Mouse (Mus musculus) embryonic fibroblast, embryonic 13.5 days (primary cell): ENCODE results near the gene Gtsf1l.

Experiments used
- CTCF ChIP-seq: IDR thresholded peaks from 2 replicates; pipeline ENCODE4 v1.5.1; 2011; ENCODE audit warnings: mild to moderate bottlenecking, control low read depth, low read length, moderate library complexity, borderline replicate concordance; ENCODE audit not compliant: insufficient read depth
- POLR2A ChIP-seq: IDR thresholded peaks from 2 replicates; pipeline ENCODE4 v1.6.1; 2011; ENCODE audit warnings: low read depth, mild to moderate bottlenecking, control low read depth, low read length, moderate library complexity

DNA sequence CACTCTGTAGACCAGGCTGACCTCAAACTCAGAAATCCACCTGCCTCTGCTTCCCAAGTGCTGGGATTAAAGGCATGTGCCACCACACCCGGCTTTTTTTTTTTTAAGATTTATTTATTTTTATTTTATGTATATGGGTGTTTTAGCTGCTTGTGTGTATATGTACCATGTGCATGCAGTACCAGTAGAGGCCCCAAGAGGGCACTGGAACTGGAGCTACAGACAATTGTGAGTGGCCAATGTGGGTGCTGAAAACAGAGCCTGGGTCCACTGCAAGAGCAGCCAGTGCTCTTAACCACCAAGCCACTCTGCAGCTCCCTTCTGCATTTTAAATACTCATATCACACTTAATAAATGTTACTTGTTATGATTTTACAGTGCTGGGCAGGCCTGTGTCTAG lies 23.1 kb upstream of the Gtsf1l start:
- TF ChIP-seq CTCF (no peak), POLR2A (no peak)
